Mouse (Mus musculus): Measurements from ENCODE around the gene Cbfa2t3.

- TF ChIP-seq POLR2A (IDR thresholded peaks at IDR 0.05; ENCODE audit: extremely low read depth, insufficient read depth, low read length) (no peak), CTCF (IDR thresholded peaks at IDR 0.05; ENCODE audit: low read depth, low read length) (no peak)
Observed at GRCm38 (mm10) chr8:122719500-122720065, 20.7 kb upstream of the Cbfa2t3 start.

Data from liver, adult 2 months (tissue).